Mouse (Mus musculus) leukemia stem cell, adult 10-12 weeks (primary cell): ENCODE data around the gene C2cd4d. TPM values are rescaled to one million over a fixed set of nuclear protein-coding genes. Genes with fewer than 3 reads are reported as not detected.

Source experiments
- polyA plus RNA-seq: library from polyadenylated mRNA; stranded (reverse); fragments of >175 nt; gene quantifications from 2 replicates; pipeline ENCODE4 v1.2.3, GENCODE M21; 2012; ENCODE audit warnings: low replicate concordance

The C2cd4d gene
- not detected in 2 replicates for polyA plus RNA-seq

DNA sequence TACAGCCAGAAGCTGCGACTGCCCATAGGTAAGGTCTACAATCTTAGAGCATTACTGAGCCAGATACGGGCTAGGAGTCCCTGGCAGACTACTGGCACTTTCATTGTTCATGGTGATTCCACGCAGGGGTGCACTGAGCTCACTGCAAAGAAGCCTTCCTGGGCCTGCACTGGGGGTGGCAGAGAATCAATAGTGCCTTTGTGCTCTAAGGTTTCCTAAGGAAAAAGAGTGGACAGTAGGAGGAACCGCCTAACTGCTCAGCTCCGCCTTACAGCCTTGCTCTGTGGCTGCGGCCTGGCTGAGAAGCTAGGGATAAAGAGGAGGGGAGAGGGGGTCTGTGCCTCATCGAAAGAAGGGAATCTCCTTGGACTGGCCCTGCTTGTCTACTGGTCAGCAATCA, at the start of gene C2cd4d:
Gene C2cd4d (plus strand): TSS at position 301 of the 400 bp plus-strand sequence.

DNA sequence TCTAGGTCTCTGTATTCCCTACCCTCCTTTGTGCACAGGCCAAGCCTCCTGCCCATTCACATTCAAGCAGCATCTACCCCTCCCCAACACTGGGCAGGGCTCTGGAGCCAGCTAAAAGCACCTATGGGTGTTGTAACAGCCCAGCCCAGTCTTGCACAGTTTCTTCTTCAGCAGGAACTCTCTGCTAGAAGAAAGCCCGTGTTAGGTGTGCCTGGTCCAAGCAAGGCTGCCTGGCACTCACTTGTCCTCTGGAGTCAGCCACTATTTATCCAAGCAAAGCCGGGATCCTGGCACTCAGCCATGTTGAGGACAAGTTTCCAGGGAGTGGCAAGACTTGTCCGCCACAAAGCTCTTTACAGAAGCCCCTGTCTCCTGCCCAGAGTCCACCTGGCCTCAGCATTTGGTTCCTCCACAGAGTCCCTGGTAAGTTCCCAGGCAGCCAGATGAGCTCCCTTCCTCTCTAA, 20.2 kb upstream of the C2cd4d start, which contains the start of gene Them5:
Gene Them5 (plus strand): TSS at position 141 of the 464 bp plus-strand sequence.

DNA sequence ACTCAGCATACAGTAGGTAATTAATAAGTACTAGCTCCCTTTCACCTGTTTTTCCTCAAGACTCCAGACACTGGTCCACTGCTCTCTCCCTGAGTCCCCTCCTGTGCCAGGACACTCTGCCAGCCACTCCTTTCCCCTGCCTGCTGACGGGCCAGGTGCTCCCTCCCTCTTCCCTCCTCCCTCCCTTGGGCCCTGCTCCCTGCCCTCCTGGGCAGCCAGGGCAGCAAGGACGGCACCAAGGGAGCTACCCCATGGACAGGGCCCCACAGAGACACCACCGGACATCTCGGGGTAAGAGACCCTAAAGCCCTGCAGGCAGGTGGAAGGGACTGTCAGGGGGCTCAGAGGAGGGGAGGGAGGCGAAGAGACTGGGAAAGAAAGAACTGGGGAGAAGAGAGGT, 10.4 kb downstream of the C2cd4d start, which contains the start of gene Rorc:
Gene Rorc (plus strand): TSS at position 154 of the 400 bp plus-strand sequence.

DNA sequence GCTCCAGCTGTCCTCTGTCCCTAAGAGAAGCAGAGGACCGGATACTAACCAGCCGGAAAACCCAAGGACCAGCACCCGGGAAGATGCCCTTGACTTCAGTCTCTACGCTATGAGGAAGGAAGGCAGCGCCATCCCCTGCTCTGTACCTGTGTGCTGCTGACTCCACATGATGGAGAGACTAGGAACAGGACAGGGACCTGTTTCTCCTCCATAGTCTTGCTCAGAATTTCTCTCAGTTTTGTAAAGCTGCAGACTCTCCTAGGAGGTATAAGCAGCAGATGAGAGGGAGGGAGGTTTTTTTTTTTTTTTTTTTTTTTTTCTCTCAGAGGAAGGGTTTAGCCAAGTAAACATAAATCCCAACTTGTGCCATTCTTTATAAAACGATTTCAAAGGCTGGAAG, 36.0 kb downstream of the C2cd4d start, which contains the start of gene Lingo4:
Gene Lingo4 (plus strand): TSS at position 301 of the 400 bp plus-strand sequence.

DNA sequence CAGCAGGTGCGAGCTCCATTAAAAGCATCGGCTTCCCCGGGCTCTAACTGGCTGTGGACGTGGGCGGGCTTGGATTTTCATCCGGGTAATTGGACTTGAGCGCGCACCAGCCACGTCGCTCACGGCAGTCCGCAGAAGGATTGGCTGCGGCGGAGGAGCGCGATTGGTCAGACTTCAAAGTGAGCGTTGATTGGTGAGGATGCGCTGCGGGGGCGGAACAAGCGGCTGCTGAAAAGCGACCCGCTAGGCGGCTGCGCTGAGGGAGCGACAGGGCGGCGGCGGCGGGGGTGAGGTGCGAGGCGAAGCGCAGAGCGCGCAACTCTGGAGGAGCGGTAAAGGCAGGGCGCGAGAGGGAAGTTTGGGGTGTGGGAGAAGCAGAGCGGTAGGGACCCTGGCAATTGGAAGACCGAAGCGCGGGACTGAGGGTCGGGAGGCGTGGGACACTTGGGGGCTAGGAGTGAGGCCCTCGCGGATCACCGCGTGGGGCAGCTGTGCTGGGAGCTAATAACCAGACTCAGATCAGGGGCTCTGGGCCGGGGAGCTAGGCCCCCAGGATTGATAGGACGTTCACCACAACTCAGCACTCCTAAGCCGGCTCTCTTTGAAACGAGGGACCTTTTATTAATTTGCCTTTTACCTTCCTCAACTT, 50.9 kb downstream of the C2cd4d start, which contains the start of gene Tdrkh:
Gene Tdrkh (plus strand): TSS at position 243 of the 649 bp plus-strand sequence.

Other genes with a start within 250 kb of the C2cd4d start
- not detected in 2 replicates for gene Gm10696, start 184.2 kb upstream of the C2cd4d start, polyA plus RNA-seq
- gene Gm5286, start 165.7 kb upstream of the C2cd4d start, polyA plus RNA-seq = not detected in 2 replicates
- not detected in 2 replicates for gene Gm4778, start 98.4 kb upstream of the C2cd4d start, polyA plus RNA-seq
- gene Them4, start 52.3 kb upstream of the C2cd4d start, polyA plus RNA-seq = 0.41 TPM in 1 of 2 replicates, not detected in the other
- gene Them5, start 20.3 kb upstream of the C2cd4d start, polyA plus RNA-seq = not detected in 2 replicates
- gene Rorc, start 10.4 kb downstream of the C2cd4d start, polyA plus RNA-seq = not detected in 2 replicates
- gene Lingo4, start 36.1 kb downstream of the C2cd4d start, polyA plus RNA-seq = 0.08 and 0.12 TPM in 2 replicates
- gene Tdrkh, start 50.8 kb downstream of the C2cd4d start, polyA plus RNA-seq = 0.62 and 1.2 TPM in 2 replicates
- gene Mrpl9, start 80.9 kb downstream of the C2cd4d start, polyA plus RNA-seq = 64.0 and 64.6 TPM in 2 replicates
- not detected in 2 replicates for gene Oaz3, start 81.5 kb downstream of the C2cd4d start, polyA plus RNA-seq
- 0.59 TPM in 1 of 2 replicates, not detected in the other for gene Celf3, start 115.9 kb downstream of the C2cd4d start, polyA plus RNA-seq
- not detected in 2 replicates for gene Riiad1, start 117.9 kb downstream of the C2cd4d start, polyA plus RNA-seq
- gene Snx27, start 220.3 kb downstream of the C2cd4d start, polyA plus RNA-seq = 6.8 and 8.7 TPM in 2 replicates